Mouse (Mus musculus): ENCODE data around the gene Avpr1a. TPM values are rescaled to one million over a fixed set of nuclear protein-coding genes. Genes with fewer than 3 reads are reported as not detected.

Avpr1a gene
- polyA plus RNA-seq (2012; rRNA removed), result 1.7 and 1.8 TPM in 2 replicates

GRCm38 (mm10) chr10:122447861-122448716, at the start of gene Avpr1a:
Gene Avpr1a (plus strand): TSS chr10:122448499.
- Histone ChIP-seq H3K27ac (ENCODE audit: insufficient read depth, low read depth, low read length) (0 out of 2 replicates have a peak within 1 kb of the TSS, but pooled peaks have one; percentile 20), H3K27me3 (ENCODE audit: control insufficient read depth, insufficient read depth, low read length) (peaks cover 8% of the 10 kb centered on the region), H3K4me1 (ENCODE audit: control insufficient read depth, insufficient read depth, insufficient read length, low read length) (no peaks in the 10 kb centered on the region), H3K4me3 (ENCODE audit: low read depth, low read length) (peak within 1 kb of the TSS; percentile 60), H3K36me3 (ENCODE audit: control insufficient read depth, insufficient read depth, low read length) (no peaks in the 10 kb centered on the region)
- no peak for TF ChIP-seq CTCF (IDR thresholded peaks at IDR 0.05; ENCODE audit: extremely low read depth, insufficient read length, insufficient replicate concordance, low read depth, low read length)
- no peak for TF ChIP-seq POLR2A (IDR thresholded peaks at IDR 0.05; ENCODE audit: low read depth, low read length)
- 9% methylated on average over 34 of the region's 34 CpGs for WGBS

GRCm38 (mm10) chr10:122402270-122402669, 46.0 kb upstream of the Avpr1a start:
- H3K4me3 ChIP-seq (ENCODE audit: low read depth, low read length), result no peak overlapping the region
- no peak overlapping the region for H3K27ac ChIP-seq (ENCODE audit: insufficient read depth, low read depth, low read length)
- no peaks in the 10 kb centered on the region for H3K27me3 ChIP-seq (ENCODE audit: control insufficient read depth, insufficient read depth, low read length)
- H3K4me1 ChIP-seq (ENCODE audit: control insufficient read depth, insufficient read depth, insufficient read length, low read length), result no peaks in the 10 kb centered on the region
- WGBS, result 46% methylated on average over 1 of the region's 1 CpGs
- TF ChIP-seq CTCF (IDR thresholded peaks at IDR 0.05; ENCODE audit: extremely low read depth, insufficient read length, insufficient replicate concordance, low read depth, low read length), result no peak
- TF ChIP-seq POLR2A (IDR thresholded peaks at IDR 0.05; ENCODE audit: low read depth, low read length), result no peak
- no peaks in the 10 kb centered on the region for H3K36me3 ChIP-seq (ENCODE audit: control insufficient read depth, insufficient read depth, low read length)

GRCm38 (mm10) chr10:122406333-122406732, 42.0 kb upstream of the Avpr1a start:
- no peaks in the 10 kb centered on the region for H3K4me1 ChIP-seq (ENCODE audit: control insufficient read depth, insufficient read depth, insufficient read length, low read length)
- no peak for TF ChIP-seq CTCF (IDR thresholded peaks at IDR 0.05; ENCODE audit: extremely low read depth, insufficient read length, insufficient replicate concordance, low read depth, low read length)
- TF ChIP-seq POLR2A (IDR thresholded peaks at IDR 0.05; ENCODE audit: low read depth, low read length), result no peak
- H3K4me3 ChIP-seq (ENCODE audit: low read depth, low read length), result no peak overlapping the region
- H3K27me3 ChIP-seq (ENCODE audit: control insufficient read depth, insufficient read depth, low read length), result no peaks in the 10 kb centered on the region
- no peaks in the 10 kb centered on the region for H3K36me3 ChIP-seq (ENCODE audit: control insufficient read depth, insufficient read depth, low read length)
- 81% methylated on average over 6 of the region's 6 CpGs for WGBS
- H3K27ac ChIP-seq (ENCODE audit: insufficient read depth, low read depth, low read length), result no peak overlapping the region

GRCm38 (mm10) chr10:122408697-122409409, 39.4 kb upstream of the Avpr1a start:
- Histone ChIP-seq H3K27me3 (ENCODE audit: control insufficient read depth, insufficient read depth, low read length) (no peaks in the 10 kb centered on the region), H3K4me1 (ENCODE audit: control insufficient read depth, insufficient read depth, insufficient read length, low read length) (no peaks in the 10 kb centered on the region), H3K4me3 (ENCODE audit: low read depth, low read length) (no peak overlapping the region), H3K27ac (ENCODE audit: insufficient read depth, low read depth, low read length) (no peak overlapping the region), H3K36me3 (ENCODE audit: control insufficient read depth, insufficient read depth, low read length) (no peaks in the 10 kb centered on the region)
- TF ChIP-seq CTCF (IDR thresholded peaks at IDR 0.05; ENCODE audit: extremely low read depth, insufficient read length, insufficient replicate concordance, low read depth, low read length), result no peak
- no peak for TF ChIP-seq POLR2A (IDR thresholded peaks at IDR 0.05; ENCODE audit: low read depth, low read length)
- 33% methylated on average over 7 of the region's 7 CpGs for WGBS

DNA sequence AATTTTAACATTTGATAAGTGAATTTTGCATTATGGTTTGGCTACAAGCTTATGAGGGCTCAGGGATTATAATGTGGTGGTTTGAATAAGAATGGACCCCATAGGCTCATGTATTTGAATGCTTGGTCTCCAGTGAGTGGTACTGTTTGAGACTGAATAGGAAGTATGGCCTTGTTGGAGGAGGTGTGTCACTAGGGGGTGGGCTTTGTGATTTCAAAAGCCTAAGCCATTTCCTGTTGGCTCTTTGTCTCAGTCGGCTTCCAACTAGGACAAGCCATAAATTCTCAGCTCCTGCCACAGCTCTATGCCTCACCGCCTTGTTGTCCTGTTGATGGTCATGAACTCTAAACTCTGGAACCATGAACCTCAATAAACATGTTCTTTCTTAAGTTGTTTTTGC, 37.5 kb upstream of the Avpr1a start:
- WGBS, result 43% methylated on average over 2 of the region's 2 CpGs
- no peak overlapping the region for H3K4me3 ChIP-seq (ENCODE audit: low read depth, low read length)
- H3K4me1 ChIP-seq (ENCODE audit: control insufficient read depth, insufficient read depth, insufficient read length, low read length), result no peaks in the 10 kb centered on the region
- H3K27ac ChIP-seq (ENCODE audit: insufficient read depth, low read depth, low read length), result no peak overlapping the region
- TF ChIP-seq POLR2A (IDR thresholded peaks at IDR 0.05; ENCODE audit: low read depth, low read length) (no peak), CTCF (IDR thresholded peaks at IDR 0.05; ENCODE audit: extremely low read depth, insufficient read length, insufficient replicate concordance, low read depth, low read length) (no peak)
- no peaks in the 10 kb centered on the region for H3K27me3 ChIP-seq (ENCODE audit: control insufficient read depth, insufficient read depth, low read length)
- no peaks in the 10 kb centered on the region for H3K36me3 ChIP-seq (ENCODE audit: control insufficient read depth, insufficient read depth, low read length)

DNA sequence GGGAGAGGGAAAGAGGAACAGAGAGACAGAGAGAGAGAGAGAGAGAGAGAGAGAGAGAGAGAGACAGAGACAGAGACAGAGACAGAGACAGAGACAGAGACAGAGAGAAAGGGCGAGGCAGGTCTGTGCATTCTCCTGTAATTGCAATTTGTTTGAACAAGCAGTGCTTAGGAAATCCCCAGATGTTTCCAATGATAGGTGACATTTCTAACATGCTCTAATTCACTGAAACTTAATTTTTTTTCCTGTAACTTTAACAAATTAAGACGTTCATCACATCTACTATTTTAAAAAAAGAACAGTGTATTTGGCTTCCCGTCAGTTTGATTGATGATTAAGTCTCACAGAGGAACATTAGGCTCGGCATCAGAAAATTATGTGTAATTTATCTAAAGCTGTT, 15.6 kb upstream of the Avpr1a start:
- H3K4me1 ChIP-seq (ENCODE audit: control insufficient read depth, insufficient read depth, insufficient read length, low read length), result no peaks in the 10 kb centered on the region
- WGBS, result 34% methylated on average over 4 of the region's 4 CpGs
- TF ChIP-seq CTCF (IDR thresholded peaks at IDR 0.05; ENCODE audit: extremely low read depth, insufficient read length, insufficient replicate concordance, low read depth, low read length) (no peak), POLR2A (IDR thresholded peaks at IDR 0.05; ENCODE audit: low read depth, low read length) (no peak)
- H3K27ac ChIP-seq (ENCODE audit: insufficient read depth, low read depth, low read length), result no peak overlapping the region
- H3K36me3 ChIP-seq (ENCODE audit: control insufficient read depth, insufficient read depth, low read length), result no peaks in the 10 kb centered on the region
- no peaks in the 10 kb centered on the region for H3K27me3 ChIP-seq (ENCODE audit: control insufficient read depth, insufficient read depth, low read length)
- no peak overlapping the region for H3K4me3 ChIP-seq (ENCODE audit: low read depth, low read length)

DNA sequence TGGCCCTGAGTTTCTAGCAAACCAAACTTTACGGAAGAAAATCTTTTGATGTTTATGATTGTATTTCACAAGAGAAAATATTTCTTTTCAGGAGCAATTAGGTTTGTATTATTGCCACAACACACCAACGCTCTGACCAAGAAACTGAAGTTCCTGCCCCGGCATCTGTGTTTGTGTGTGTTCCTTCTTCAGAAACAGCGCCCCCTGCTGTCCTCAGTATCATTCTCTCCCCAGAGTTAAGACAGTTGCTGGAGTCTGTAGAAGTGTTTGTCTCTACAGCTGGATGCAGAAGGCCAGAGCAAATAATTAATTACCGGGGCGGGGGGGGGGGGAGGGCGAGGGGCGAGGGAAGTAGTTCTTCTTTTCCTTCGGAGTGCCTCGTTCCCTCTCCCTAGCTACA, 1.0 kb upstream of the Avpr1a start:
- Histone ChIP-seq H3K4me3 (ENCODE audit: low read depth, low read length) (no peak overlapping the region), H3K4me1 (ENCODE audit: control insufficient read depth, insufficient read depth, insufficient read length, low read length) (no peaks in the 10 kb centered on the region), H3K27me3 (ENCODE audit: control insufficient read depth, insufficient read depth, low read length) (peaks cover 8% of the 10 kb centered on the region), H3K36me3 (ENCODE audit: control insufficient read depth, insufficient read depth, low read length) (no peaks in the 10 kb centered on the region), H3K27ac (ENCODE audit: insufficient read depth, low read depth, low read length) (no peak overlapping the region)
- 19% methylated on average over 10 of the region's 10 CpGs for whole genome bisulfite sequencing
- TF ChIP-seq CTCF (IDR thresholded peaks at IDR 0.05; ENCODE audit: extremely low read depth, insufficient read length, insufficient replicate concordance, low read depth, low read length) (peak; percentile 58; the same call in 1 of the 2 replicates), POLR2A (IDR thresholded peaks at IDR 0.05; ENCODE audit: low read depth, low read length) (no peak)
